Mouse (Mus musculus) liver, adult 2 months (tissue): Measurements from ENCODE around the gene Chad.

Experiments
- CTCF ChIP-seq: fragments of 200-500 bp; IDR thresholded peaks from 2 replicates; pipeline ENCODE4 v1.5.1; 2011; ENCODE audit warnings: low read depth, low read length, control low read depth
- POLR2A ChIP-seq: fragments of 200-500 bp; IDR thresholded peaks from 2 replicates; pipeline ENCODE4 v1.6.1; 2011; ENCODE audit warnings: low read length, control low read depth; ENCODE audit not compliant: insufficient read depth; ENCODE audit errors: extremely low read depth

GRCm38 (mm10) chr11:94576361-94576760 lies 11.5 kb downstream of the Chad start:
- no peak for TF ChIP-seq CTCF
- TF ChIP-seq POLR2A = no peak
